Mouse (Mus musculus) MEL (cell line): ENCODE measurements around the gene Poln.

Experiments used
- CTCF ChIP-seq, 3 experiments: IDR thresholded peaks in 2 of 3; conservative IDR thresholded peaks in 1 of 3; 2 replicates each; pipeline ENCODE4 v1.5.1; 2011 to 2012; ENCODE audit warnings: low read length in 3 of 3, low read depth in 2 of 3, mild to moderate bottlenecking in 2 of 3, improper control_type of control experiment in 1 of 3, inconsistent platforms in 1 of 3, mixed read lengths in 1 of 3, moderate library complexity in 1 of 3; ENCODE audit not compliant: control insufficient read depth in 1 of 3, insufficient read depth in 1 of 3, poor library complexity in 1 of 3, severe bottlenecking in 1 of 3
- HCFC1 ChIP-seq: IDR thresholded peaks from 2 replicates; pipeline ENCODE4 v1.6.1; 2012; ENCODE audit warnings: low read depth, mild to moderate bottlenecking, inconsistent platforms, low read length, improper control_type of control experiment, moderate library complexity
- KAT2A ChIP-seq: conservative IDR thresholded peaks from 2 replicates; pipeline ENCODE4 v1.6.1; 2012; ENCODE audit warnings: low read depth, low read length, improper control_type of control experiment, inconsistent platforms
- POLR2A ChIP-seq, 2 experiments: IDR thresholded peaks; 2 replicates each; pipeline ENCODE4 v1.6.1; 2011 to 2012; ENCODE audit warnings: low read length in 2 of 2, mild to moderate bottlenecking in 2 of 2, control low read depth in 1 of 2, improper control_type of control experiment in 1 of 2, low read depth in 1 of 2, moderate library complexity in 1 of 2; ENCODE audit not compliant: control insufficient read depth in 1 of 2, insufficient read depth in 1 of 2, poor library complexity in 1 of 2
- TCF12 ChIP-seq: IDR thresholded peaks from 2 replicates; pipeline ENCODE4 v1.6.1; 2014; ENCODE audit warnings: low read depth, mild to moderate bottlenecking, inconsistent platforms, low read length, improper control_type of control experiment, moderate library complexity
- ZC3H11A ChIP-seq: IDR thresholded peaks from 2 replicates; pipeline ENCODE4 v1.6.1; 2012; ENCODE audit warnings: low read depth, mild to moderate bottlenecking, inconsistent platforms, low read length, improper control_type of control experiment

GRCm38 (mm10) chr5:34006832-34007231 is 162.4 kb downstream of the Poln start:
- TF ChIP-seq HCFC1 (no peak), TCF12 (no peak), CTCF (IDR thresholded peaks at IDR 0.05 in 2 of 3, conservative IDR thresholded peaks at IDR 0.05 in 1 of 3; ENCODE audit: control insufficient read depth in 1 of 3, insufficient read depth in 1 of 3, low read depth in 2 of 3, low read length in 3 of 3, poor library complexity in 1 of 3, severe bottlenecking in 1 of 3) (no peak), POLR2A (IDR thresholded peaks at IDR 0.05; ENCODE audit: control insufficient read depth in 1 of 2, insufficient read depth in 1 of 2, low read depth in 1 of 2, low read length in 2 of 2, poor library complexity in 1 of 2) (no peak), ZC3H11A (no peak), KAT2A (no peak)
